Mouse (Mus musculus): ENCODE measurements around the gene Hspa8. TPM values are rescaled to one million over a fixed set of nuclear protein-coding genes. Genes with fewer than 3 reads are reported as not detected.
A peak's percentile ranks its signal among the peaks of the same experiment; 100 is the strongest.
"Not testable (repeated sequence)": the region's sequence is repeated elsewhere in the genome, so short reads cannot be mapped to it uniquely, and the experiment has no call there.

Gene Hspa8
- polyA plus RNA-seq, 1 experiment from 2014 or later: 3,218 TPM

- WGBS: 74% methylated on average over 3 of the region's 3 CpGs
- peak overlapping the region; percentile 43; the same call in 1 of the 2 replicates for H3K4me2 ChIP-seq
- H3K27ac ChIP-seq; H3K27me3 ChIP-seq (replicated peaks); ATAC-seq (replicated peaks); H3K9me3 ChIP-seq; H3K9ac ChIP-seq; H3K4me3 ChIP-seq: not testable (repeated sequence)
- H3K4me1 ChIP-seq: peaks cover 63% of the 10 kb centered on the region
- H3K36me3 ChIP-seq (replicated peaks): peaks cover 16% of the 10 kb centered on the region; the same call in 1 of the 2 replicates
These were observed 3.8 kb downstream of the Hspa8 start for GRCm38 (mm10) chr9:40804576-40804975.

- H3K4me3 ChIP-seq: peak overlapping the region; percentile 8; the same call in 1 of the 2 replicates
- WGBS: 28% methylated on average over 2 of the region's 2 CpGs
- no peaks in the 10 kb centered on the region for H3K9me3 ChIP-seq
- H3K4me2 ChIP-seq: peak overlapping the region; percentile 43
- peak overlapping the region; percentile 22; the same call in 1 of the 2 replicates for H3K9ac ChIP-seq
- peaks cover 63% of the 10 kb centered on the region for H3K4me1 ChIP-seq
- ATAC-seq (replicated peaks): no peak
- no peak overlapping the region for H3K27ac ChIP-seq
- peaks cover 16% of the 10 kb centered on the region; the same call in 1 of the 2 replicates for H3K36me3 ChIP-seq (replicated peaks)
- no peaks in the 10 kb centered on the region for H3K27me3 ChIP-seq (replicated peaks)
These were observed 4.5 kb downstream of the Hspa8 start for GRCm38 (mm10) chr9:40805263-40805662.

DNA sequence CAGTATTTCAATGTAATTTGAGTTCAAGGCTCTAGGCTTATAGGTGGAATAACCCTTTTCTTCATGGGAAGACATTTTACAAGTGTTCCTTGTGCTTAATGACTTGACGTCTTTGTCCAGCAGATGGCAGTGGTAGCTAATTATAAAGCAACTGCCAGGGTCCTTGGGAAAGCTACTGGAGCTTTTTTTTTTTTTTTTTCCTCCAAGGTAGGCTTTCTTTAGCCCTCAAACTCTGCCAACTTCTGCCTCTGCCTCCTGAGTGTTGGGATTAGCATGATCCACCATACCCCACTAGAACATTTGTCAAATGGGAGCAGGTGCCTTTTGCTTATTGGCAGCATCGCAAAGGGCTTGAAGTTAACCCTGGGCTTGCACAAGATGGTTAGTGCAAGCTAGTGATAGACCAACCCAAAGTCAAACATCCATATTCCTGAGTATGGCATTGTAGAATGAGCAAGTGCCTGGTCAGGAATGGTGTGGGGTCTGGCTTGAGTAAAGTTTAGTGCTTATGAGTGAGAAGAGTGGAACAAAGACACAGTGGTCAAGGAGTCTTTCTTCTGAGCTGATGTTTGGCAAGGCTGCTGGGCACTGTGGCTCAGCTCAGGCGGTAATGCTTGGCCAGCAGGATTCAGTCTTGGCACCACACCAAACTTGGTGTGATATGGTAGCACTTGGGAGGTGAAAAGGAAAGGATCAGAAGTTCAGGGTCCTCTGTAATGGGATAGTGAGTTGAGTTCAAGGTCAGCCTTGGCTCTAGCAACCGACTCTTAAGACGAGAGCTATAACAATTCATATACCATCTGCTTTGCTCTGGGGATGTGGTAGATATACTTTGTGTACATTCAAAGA lies 5.9 kb downstream of the Hspa8 start:
- peaks cover 16% of the 10 kb centered on the region; the same call in 1 of the 2 replicates for H3K36me3 ChIP-seq (replicated peaks)
- peaks cover 63% of the 10 kb centered on the region for H3K4me1 ChIP-seq

GRCm38 (mm10) chr9:40807289-40807920 lies 6.6 kb downstream of the Hspa8 start:
- 24% methylated on average over 11 of the region's 11 CpGs for WGBS
- Histone ChIP-seq H3K9me3 (no peaks in the 10 kb centered on the region), H3K4me2 (no peak overlapping the region), H3K27me3 (replicated peaks) (no peaks in the 10 kb centered on the region), H3K4me3 (no peak overlapping the region), H3K27ac (peak overlapping the region; percentile 43; the same call in 1 of the 2 replicates), H3K4me1 (peaks cover 63% of the 10 kb centered on the region), H3K9ac (no peak overlapping the region), H3K36me3 (replicated peaks) (peaks cover 16% of the 10 kb centered on the region; the same call in 1 of the 2 replicates)
- no peak for ATAC-seq (replicated peaks)

More for the DNA sequence above, 5.9 kb downstream of the Hspa8 start:
- Histone ChIP-seq H3K9ac (no peak overlapping the region), H3K9me3 (no peaks in the 10 kb centered on the region), H3K4me3 (no peak overlapping the region), H3K27me3 (replicated peaks) (no peaks in the 10 kb centered on the region), H3K4me2 (no peak overlapping the region), H3K27ac (peak overlapping the region; percentile 43)
- ATAC-seq (replicated peaks): 0 out of 2 replicates have a peak, but pooled peaks have one; percentile 14
- WGBS: 30% methylated on average over 5 of the region's 5 CpGs

- WGBS: 13% methylated on average over 16 of the region's 16 CpGs
- Histone ChIP-seq H3K4me1 (peaks cover 59% of the 10 kb centered on the region), H3K4me3 (no peak overlapping the region), H3K9ac (peak overlapping the region; percentile 9; the same call in 1 of the 2 replicates), H3K27me3 (replicated peaks) (no peaks in the 10 kb centered on the region), H3K36me3 (replicated peaks) (peaks cover 16% of the 10 kb centered on the region; the same call in 1 of the 2 replicates), H3K9me3 (no peaks in the 10 kb centered on the region), H3K27ac (peak overlapping the region; percentile 51), H3K4me2 (no peak overlapping the region)
- ATAC-seq (replicated peaks): 0 out of 2 replicates have a peak, but pooled peaks have one; percentile 13
These were observed 7.5 kb downstream of the Hspa8 start for GRCm38 (mm10) chr9:40808061-40808906.

GRCm38 (mm10) chr9:40808907-40809280 lies 8.1 kb downstream of the Hspa8 start:
- peaks cover 14% of the 10 kb centered on the region; the same call in 1 of the 2 replicates for H3K36me3 ChIP-seq (replicated peaks)
- WGBS: 31% methylated on average over 8 of the region's 8 CpGs
- H3K27ac ChIP-seq: peak overlapping the region; percentile 51
- ATAC-seq (replicated peaks): 0 out of 2 replicates have a peak, but pooled peaks have one; percentile 15
- no peaks in the 10 kb centered on the region for H3K9me3 ChIP-seq
- H3K4me3 ChIP-seq: no peak overlapping the region
- peak overlapping the region; percentile 9; the same call in 1 of the 2 replicates for H3K9ac ChIP-seq
- H3K27me3 ChIP-seq (replicated peaks): no peaks in the 10 kb centered on the region
- no peak overlapping the region for H3K4me2 ChIP-seq
- H3K4me1 ChIP-seq: peaks cover 53% of the 10 kb centered on the region

- Histone ChIP-seq H3K4me2 (no peak overlapping the region), H3K9ac (no peak overlapping the region), H3K9me3 (no peaks in the 10 kb centered on the region), H3K4me3 (no peak overlapping the region), H3K36me3 (replicated peaks) (no peaks in the 10 kb centered on the region), H3K27me3 (replicated peaks) (no peaks in the 10 kb centered on the region), H3K27ac (no peak overlapping the region), H3K4me1 (peaks cover 24% of the 10 kb centered on the region)
- ATAC-seq (replicated peaks): no peak
- 54% methylated on average over 2 of the region's 2 CpGs for WGBS
These were observed 11.1 kb downstream of the Hspa8 start for GRCm38 (mm10) chr9:40811860-40812259.

GRCm38 (mm10) chr9:40814060-40814459 lies 13.3 kb downstream of the Hspa8 start:
- Histone ChIP-seq H3K36me3 (replicated peaks) (no peaks in the 10 kb centered on the region), H3K9ac (no peak overlapping the region), H3K9me3 (no peaks in the 10 kb centered on the region), H3K27ac (no peak overlapping the region), H3K4me1 (0 out of 2 replicates have a peak, but pooled peaks cover 4% of the 10 kb centered on the region), H3K4me2 (no peak overlapping the region), H3K4me3 (no peak overlapping the region), H3K27me3 (replicated peaks) (no peaks in the 10 kb centered on the region)
- ATAC-seq (replicated peaks): no peak
- 85% methylated on average over 7 of the region's 7 CpGs for WGBS

DNA sequence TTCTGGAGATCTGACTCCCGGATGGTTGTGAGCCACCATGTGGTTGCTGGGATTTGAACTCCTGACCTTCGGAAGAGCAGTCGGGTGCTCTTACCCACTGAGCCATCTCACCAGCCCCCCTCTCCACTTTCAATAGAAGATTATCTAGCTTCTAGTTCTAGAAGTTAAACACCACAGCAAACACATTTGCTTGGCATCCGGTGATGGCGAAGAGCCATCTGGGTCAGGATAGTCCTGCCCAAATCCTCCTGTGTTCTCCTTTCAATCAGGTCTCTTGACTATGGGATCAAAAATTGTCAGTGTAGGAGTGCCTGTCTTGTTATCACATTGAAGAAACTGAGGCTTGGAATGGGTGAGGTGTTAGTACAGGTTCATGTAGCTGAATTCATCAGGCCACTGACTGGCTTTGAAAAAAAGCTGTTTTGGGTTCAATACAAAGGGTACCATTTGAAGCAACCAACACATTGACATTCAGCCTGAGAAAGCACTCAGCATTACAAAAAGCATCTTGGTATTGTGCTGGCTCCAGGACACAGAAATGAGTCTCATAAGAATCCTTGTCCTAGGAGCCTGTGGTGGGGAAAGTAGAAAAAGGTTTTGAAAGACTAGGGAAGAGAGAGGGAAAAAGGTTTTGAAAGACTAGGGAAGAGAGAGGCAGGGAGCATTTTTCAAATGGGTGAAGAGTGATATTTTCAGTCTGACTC lies 16.7 kb downstream of the Hspa8 start:
- ATAC-seq (replicated peaks): no peak
- H3K9ac ChIP-seq: no peak overlapping the region
- H3K4me2 ChIP-seq: no peak overlapping the region
- no peaks in the 10 kb centered on the region for H3K27me3 ChIP-seq (replicated peaks)
- WGBS: 80% methylated on average over 5 of the region's 5 CpGs
- no peak overlapping the region for H3K4me3 ChIP-seq
- no peaks in the 10 kb centered on the region for H3K9me3 ChIP-seq
- H3K36me3 ChIP-seq (replicated peaks): no peaks in the 10 kb centered on the region
- H3K4me1 ChIP-seq: peaks cover 14% of the 10 kb centered on the region
- peak overlapping the region; percentile 34; the same call in 1 of the 2 replicates for H3K27ac ChIP-seq

GRCm38 (mm10) chr9:40825601-40826000 lies 24.8 kb downstream of the Hspa8 start:
- Histone ChIP-seq H3K27ac (no peak overlapping the region), H3K9me3 (no peaks in the 10 kb centered on the region), H3K36me3 (replicated peaks) (no peaks in the 10 kb centered on the region), H3K9ac (no peak overlapping the region), H3K27me3 (replicated peaks) (no peaks in the 10 kb centered on the region; the same call in 1 of the 2 replicates), H3K4me1 (peaks cover 14% of the 10 kb centered on the region), H3K4me2 (no peak overlapping the region), H3K4me3 (no peak overlapping the region)
- ATAC-seq (replicated peaks): no peak
- WGBS: 45% methylated on average over 6 of the region's 6 CpGs

- H3K27me3 ChIP-seq (replicated peaks): no peaks in the 10 kb centered on the region; the same call in 1 of the 2 replicates
- H3K9ac ChIP-seq: no peak overlapping the region
- H3K36me3 ChIP-seq (replicated peaks): no peaks in the 10 kb centered on the region
- no peak overlapping the region for H3K27ac ChIP-seq
- H3K4me1 ChIP-seq: peaks cover 1% of the 10 kb centered on the region
- ATAC-seq (replicated peaks): no peak
- no peak overlapping the region for H3K4me2 ChIP-seq
- H3K4me3 ChIP-seq: no peak overlapping the region
- H3K9me3 ChIP-seq: no peaks in the 10 kb centered on the region
- 88% methylated on average over 4 of the region's 4 CpGs for WGBS
These were observed 26.6 kb downstream of the Hspa8 start for GRCm38 (mm10) chr9:40827366-40827765.
